Mouse (Mus musculus) testis, postnatal 14 days (tissue): ENCODE data around the gene Arl6ip1.

Experiments
- DNase-seq: peaks from one replicate; pipeline ENCODE4 v3.0.0; 2021; ENCODE audit warnings: low spot score

The Arl6ip1 gene

DNA sequence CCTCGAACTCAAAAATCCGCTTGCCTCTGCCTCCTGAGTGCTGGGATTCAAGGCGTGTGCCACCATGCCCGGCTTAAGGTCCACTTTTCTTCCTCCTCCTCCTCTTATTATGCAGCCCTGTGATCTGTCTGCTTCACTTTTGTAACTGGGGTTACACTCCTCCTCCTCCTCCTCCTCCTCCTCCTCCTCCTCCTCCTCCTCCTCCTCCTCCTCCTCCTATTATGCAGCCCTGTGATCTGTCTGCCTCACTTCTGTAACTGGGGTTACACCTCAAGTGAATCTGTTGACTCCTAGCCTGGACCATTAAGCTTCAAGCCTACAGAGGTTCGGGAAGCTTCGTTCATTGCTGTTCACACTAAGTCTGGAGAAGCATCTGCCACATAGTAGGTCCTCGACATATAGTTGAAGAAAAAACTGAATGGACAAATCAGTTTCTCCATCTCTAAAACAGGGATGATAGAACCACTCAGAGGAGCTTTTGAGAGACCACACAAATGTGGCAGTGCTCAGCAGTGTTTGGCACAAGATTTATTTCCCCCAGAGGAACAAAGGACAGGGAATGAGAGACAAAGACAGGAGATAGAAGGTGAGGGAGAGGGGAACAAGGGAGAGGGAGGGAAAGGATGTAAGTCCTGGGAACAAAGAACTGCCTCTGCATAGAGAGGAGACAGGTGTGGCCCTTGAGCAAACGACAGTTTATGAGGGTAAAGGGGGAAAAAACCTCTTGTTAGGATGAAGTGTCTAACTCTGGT is 12.5 kb downstream of the Arl6ip1 start:
- no peak for DNase-seq

DNA sequence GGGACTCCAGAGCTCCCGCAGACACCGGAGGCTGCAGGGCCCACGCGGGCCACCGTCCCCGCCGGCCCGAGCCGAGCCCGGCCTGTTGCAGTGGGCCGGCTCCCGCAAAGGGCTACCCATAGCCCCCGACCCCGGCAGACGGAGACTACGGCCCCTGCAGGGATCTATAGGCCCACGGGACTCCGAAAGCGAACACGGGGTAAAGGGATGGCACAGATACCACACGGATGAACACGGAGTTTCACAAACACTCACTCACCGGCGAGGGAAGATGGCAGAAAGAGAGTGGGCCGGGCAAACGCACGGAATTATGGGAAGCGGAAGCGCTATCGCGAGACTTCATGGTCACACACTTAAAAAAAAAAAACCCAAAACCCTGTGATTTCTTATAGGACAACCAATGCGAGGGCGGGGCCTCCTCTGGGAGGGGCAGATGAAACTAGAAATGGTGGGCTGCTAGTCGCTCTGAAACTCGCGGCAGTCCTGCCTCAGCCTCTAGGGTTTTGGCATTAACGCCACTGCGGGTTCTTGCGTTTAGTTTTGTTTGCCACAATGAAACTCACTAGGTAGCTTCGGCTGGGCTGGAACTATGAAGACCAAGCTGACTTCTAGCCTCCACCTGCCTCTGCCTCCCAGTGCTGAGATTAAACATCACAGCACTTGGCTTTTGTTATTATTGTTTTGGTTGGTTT is 13.4 kb downstream of the Arl6ip1 start, which contains the start of gene Rps15a:
Gene Rps15a (minus strand): TSS at position 312 of the 692 bp plus-strand sequence.
- peak; percentile 94 for DNase-seq

DNA sequence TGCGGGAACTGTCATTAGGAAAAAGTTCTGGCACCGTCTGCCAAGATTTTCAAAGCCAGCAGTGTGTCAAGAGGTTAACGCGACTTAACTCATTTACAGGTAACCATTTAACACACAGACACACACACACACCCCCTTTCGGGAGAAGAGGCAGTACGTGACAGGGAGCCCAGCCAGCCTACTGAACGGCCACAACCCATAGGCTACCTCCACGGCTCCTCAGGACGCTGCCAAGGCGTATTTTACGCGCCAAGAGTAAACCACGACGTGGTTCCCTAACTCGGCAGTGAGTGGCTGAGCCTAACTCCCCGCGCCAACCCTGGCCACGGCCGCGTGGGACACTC is 14.0 kb downstream of the Arl6ip1 start:
- no peak for DNase-seq

DNA sequence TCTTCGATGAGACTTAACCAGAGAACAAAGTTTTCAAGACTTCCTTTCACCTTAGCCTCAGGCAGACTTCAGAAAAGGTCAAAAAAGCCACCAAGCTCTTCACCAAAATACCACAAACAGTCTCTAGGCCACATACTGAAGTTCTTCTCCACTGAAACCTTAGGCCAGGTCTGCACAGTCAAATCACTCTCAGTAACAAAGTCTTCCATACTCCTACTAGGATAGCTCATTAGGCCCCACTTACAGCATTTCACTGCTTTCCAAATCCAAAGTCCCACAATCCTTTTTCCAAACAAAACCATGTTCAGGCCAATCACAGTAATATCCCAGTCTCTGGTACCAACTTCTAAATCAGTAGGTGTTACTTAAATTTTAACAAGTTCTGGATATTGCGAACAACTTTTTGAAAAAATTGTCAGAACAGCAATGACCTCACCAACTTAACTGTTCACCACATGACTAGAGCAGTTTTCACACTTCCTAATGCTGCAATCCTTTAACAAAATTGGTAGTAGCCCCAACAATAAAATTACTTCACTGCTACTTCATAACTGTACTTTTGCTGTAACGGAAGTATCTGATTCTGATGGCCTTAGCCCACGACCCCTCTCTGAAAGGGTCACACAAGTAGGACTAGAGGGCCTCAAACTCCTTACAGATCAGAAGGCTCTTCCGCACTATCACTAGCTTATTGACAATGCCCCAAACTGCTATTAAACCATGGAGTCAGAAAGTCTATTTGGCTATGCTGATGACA is 15.7 kb downstream of the Arl6ip1 start:
- no peak for DNase-seq

DNA sequence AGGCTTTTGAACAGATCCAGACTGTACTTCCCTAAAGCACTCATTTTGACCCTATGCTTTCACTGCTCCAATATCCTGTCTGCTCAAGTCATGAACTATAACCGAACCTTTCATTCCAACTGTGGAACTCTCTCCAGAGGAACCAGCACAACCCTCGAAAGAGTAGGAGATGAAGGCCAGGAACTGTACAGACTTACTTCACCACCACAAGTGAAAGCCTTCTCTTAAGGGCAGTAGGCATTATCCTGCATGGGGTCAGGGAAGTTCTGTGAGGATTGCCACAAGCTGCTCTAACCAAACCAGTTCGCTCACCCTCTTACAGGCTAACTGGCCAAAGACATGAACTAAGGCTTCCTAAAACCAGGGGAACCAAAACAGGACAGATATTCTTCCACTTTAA is 18.3 kb downstream of the Arl6ip1 start:
- DNase-seq, result no peak

DNA sequence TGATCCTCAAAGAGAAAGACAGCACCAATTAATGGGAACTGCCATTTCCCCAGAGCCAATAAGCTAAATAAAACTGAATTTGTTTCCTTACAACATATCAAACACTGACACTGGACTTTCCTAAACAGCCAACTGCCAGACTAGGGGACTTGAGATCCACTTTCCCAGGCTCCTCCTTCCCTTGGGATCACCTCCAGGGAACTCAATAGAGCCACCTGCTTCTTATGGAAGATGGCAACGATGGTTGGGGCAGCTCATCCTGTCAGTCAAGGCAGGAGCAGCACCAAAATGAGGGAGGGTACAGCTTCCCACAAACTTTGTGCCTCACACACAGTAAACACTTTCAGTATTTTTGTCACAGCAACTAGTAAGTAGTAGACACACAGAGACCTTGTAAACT is 21.8 kb downstream of the Arl6ip1 start:
- DNase-seq, result no peak

DNA sequence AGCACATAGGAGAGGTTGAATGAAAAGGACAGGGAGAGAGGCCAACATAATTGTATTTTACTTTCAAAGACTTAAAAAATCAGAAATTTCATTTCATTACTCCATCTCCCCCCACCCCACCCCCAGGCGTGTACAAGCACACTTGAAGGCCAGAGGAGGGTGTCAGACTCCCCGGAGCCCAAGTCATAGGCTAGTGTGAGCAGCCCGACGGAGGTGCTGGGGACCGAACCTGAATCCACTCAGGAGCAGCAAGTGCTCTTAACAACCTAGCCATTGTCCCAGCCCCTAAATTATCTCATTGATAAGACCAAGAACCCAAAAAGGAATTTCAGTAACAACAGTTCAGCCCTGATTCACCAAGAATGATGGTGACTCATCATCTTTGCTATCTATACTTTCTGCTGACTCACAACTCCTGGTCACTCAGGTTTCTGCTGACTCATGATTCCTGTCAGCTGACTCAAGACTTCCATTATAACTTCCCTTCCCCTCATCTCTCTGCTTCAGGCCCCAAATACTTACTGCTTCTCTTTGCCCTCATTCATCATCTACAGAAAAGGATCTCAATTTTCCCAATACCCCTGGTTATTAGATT is 24.9 kb downstream of the Arl6ip1 start:
- DNase-seq, result no peak

DNA sequence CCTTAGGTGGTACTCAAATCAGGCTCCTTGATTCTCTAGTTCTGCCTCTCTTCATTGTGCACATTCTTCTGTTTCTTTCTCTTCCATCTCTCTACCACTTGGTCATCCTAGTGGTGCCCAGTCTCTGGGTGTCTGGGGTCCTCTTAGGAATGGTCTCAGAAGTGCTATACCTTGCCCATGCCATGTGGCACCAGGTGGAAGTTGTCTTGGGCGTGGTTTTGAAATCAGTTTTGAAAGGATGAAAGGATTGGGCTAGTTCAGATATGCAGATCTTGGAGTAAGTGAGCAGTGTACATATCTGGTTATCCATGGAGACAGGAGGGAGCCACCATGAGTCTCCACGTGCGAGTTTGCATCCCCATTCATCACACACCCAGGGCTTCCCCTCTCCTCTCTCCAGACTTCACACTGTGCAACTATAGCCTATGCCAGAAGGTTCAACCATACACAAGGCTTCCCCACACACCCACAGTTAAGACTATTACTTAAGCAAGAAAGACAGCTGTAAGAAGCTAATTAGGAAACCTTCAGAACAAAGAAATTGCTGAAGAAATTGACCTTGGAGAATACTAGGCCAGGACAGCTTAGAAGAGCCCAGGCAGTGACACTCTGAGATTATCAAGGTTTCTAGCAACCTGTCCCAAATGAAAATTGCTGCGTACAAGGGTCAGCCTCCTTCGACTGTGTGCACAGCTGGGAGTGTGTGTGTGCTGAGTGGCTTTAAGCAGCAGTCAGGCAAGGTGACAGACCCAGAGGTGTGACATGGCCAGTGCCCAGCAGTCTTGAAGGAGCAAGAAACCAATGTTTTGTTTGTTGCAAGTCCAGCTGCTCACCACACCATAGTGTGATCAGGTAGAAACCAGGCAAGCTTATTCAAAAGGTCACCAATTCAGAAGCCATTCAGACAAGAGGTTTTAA is 25.7 kb downstream of the Arl6ip1 start:
- DNase-seq, result no peak

DNA sequence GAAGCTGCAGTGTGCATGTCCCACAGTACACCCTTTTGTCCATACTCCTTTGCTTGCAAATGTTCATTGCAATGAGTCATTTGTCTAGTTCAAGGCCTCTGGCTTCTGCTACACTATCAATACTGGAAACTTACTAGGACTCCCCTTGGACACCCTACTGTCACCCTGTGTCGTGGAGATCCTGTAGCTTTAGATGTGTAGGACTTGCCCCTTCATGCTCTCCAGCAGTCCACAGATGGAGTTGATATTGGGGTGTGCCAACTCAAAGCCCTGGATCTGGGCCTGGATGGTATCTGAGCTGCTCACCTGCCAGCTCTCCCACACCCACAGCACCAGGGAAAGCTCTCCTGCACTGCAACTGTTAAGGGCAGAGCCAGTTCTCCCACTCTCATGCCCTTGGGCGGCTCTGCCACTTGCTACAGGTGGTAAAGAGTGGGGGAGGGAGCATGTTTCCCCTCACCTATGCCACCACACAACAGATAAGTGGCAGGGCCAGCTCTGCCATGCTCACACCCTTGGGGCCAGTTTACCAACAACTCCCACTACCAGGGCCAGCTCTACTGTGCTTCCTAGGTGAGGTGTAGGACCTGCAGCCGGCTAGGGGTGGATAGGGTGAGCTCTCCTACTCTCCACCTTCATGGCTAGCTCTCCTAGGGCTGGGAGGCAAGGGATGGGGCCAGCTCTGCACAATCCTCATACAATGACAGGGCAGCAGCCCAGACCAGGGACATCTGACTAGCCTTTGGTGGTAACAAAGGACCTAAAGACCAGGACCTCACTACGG is 26.6 kb downstream of the Arl6ip1 start:
- no peak for DNase-seq

DNA sequence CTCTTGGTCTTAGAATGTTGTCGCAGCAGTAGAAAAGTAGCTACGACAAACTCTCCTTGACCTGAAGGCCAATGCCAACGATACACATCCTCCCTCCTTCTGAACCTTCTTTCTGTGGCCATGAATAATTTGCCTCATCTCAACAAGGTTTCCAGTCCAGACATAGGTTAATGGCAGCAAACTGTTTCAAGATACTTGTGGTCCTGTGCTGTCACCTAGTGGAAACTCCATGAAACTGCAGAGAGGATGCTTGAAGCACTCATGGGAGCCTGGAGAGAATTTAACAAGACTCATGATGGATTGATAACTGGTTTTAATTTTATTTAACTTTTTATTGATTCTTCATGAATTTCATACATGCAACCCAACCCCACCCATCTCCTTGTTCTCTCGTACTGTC is 27.2 kb downstream of the Arl6ip1 start:
- no peak for DNase-seq

DNA sequence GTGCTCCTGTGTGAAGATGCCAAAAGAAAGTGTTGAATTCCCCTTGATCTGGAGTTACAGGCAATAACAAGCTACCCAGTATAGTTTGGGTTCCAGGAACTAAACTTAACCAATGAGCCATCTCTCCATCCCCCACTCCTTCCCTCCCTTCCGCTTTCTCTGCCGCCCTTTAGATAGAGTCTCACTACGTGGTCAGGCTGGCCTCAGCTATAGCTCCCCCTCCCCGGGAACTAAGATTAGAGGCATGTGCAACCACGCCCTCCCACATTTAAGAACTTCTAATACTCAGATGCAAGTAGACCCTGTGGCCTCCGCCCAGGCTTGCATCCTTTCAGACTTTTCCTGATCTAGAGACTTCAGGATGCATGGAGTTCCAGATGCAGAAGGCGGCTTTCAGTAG is 31.8 kb downstream of the Arl6ip1 start:
- DNase-seq, result no peak

DNA sequence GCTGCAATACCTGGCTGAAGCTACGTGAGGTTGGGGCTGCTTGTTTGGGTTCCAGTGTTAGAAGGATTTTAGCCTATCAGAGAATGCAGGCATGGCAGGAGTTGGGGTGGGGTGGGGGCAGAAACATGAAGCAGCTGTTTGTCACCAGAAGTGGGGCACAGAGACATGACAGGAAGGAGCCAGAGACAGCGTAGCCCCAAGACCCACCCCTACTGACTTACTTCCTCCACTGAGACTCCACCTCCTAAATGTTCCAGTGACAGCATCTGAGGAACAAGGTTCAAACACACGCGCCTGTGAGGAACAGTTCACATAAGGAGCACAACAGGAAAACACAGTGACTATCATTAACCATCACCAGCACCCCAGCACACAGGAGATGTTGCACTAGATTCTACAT is 49.5 kb downstream of the Arl6ip1 start:
- no peak for DNase-seq

DNA sequence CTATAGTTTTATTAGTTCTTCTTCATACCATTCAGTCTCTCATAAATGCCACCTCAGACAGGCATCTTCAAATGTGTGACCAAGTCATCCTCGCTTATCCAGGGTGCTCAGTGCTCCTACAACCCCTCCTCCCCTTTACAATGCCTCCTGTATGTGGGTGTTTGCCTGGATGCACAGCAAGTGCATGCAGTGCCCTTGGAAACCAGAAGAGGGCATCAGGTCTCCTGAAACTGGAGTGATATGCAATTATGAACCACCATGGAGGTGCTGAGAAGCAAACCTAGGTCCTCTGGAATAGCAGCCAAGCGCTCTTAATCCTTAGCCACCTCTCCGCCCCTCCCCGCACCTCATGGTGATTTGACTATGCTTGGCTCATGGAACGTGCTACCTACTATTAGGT is 50.4 kb downstream of the Arl6ip1 start:
- no peak for DNase-seq
